Mouse (Mus musculus) ovary, postnatal 10 days (tissue): Measurements from ENCODE around the gene S100a11.
"Not testable (repeated sequence)": the region's sequence is repeated elsewhere in the genome, so short reads cannot be mapped to it uniquely, and the experiment has no call there.

Source experiments
- DNase-seq: peaks from one replicate; pipeline ENCODE4 v3.0.0; 2022; ENCODE audit warnings: low spot score

S100a11 gene

DNA sequence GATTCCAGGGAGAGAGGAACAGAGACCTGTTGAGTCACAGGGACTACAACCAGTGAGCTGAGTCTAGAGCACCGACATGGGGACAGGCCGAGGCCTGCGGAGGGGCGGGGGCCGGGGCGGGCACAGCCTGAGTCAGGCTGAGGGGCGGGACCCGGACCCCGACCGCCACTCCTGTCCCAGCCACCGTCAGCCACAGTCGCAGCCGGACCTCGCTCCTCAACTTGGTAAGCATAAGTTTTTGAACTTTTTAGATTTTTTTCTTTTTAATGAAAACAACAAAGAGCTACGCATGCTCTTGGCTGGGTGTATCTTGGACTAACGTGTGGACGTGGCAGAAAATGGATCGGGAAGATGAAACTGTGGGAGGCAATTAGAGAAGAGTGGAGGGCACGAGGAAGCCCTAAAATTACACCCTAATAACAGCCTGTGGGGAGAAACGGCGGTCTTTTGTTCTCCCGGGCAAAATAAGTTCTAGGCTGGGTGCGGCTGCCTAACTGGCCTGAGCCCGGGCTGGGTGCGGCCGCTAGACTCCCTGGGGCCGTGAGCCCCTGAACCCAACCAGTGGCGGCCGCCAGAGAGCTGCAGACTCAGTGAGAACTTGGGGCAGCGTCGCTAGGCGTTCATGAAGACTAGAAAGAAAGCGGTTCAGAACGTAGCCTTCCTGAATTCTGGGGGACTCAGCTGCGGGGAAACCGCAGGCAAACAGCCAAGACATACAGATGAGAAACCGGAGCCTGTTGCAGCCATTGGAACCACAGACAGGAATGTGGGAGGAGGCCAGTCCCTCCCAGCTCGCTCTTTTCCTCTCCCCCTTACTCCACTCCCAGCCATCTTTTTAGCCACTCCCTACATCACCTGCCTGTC, at the start of gene S100a11:
TSS of gene S100a11 (plus strand) at position 159 of the 864 bp plus-strand sequence.
- peak; percentile 42 for DNase-seq

DNA sequence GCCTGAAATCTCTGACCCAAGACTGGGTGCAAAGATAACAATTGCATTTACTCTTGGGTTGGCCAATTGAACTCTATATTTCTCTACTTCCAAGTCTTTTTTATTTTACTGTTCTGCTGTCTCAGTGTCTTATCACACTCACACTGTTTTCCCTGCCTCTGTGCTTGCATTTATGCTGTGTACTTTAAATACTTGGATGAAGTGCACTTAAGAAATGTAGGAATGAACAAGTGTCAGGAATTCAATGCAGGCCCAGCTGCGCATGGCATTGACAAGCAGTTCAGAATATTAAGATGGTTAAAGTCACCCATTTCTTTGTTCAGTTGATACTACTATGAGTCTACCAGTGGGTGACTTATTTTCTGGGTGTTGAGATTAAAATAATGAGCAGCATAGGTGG, 40.2 kb upstream of the S100a11 start:
- no peak for DNase-seq

DNA sequence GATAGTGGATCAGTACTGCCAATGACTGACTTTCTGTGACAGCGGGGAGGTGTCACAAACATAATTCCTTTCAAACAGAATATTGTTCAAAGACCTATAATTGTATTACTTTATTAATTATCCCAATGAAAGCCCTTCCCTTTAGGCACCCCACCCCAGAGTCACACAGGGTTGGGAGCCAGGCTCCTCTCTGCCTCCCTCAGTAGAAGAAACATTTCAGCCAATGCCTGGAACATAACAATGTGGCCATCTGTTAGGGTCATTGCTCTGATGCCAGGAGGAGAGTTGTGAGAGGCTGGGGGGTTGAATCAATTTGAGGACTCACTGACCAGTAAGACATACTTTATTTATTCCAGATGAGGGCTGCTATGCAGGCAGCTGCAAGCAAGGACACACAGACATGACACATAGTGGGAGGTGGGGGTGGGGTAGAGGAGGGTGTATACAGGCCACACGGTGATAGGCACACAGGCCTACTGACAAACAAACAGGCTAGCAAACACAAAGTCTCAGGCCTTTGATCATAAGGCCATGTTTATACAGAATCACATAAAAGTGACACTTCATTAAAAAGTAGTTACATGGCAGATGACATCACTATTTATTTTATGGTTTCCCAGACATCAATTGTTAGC, 38.2 kb upstream of the S100a11 start:
- DNase-seq = no peak

DNA sequence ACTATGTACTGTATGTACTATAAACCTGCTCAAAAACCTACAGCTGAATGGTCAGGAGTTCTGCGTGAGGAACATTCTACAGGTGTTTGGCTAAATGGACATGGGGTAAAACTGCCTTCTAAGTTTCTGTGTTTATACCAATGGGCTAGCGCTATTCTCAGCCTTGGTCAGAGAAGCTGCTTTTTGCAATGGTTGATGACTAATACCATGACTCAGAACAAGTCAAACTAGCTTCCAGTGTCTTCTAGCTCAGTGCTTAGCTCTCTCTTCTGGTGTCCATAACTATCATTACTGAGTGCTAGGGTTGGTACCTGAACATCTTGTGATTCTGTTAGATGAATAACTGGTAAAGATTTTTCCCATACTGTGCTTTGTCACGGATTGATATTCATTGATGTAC, 34.7 kb upstream of the S100a11 start:
- DNase-seq = no peak

DNA sequence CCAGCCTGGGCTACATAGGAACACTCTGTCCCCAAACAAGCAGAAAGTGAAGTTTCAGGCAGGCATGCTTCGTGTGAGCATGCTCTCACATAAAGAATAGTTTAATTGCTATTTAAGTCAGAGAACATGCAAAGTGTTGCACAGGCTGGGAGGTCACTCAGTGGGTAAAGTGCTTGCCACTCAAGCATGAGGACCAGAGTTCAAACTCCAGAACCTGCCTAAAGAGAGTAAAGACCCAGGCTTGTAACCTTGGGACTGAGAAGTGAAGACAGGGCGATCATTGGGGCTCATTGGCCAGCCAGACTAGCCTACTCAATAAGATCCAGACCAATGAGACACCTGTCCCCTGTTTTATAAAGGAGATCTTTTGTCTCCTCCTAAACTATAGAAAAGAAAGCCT, 31.7 kb upstream of the S100a11 start:
- no peak for DNase-seq

DNA sequence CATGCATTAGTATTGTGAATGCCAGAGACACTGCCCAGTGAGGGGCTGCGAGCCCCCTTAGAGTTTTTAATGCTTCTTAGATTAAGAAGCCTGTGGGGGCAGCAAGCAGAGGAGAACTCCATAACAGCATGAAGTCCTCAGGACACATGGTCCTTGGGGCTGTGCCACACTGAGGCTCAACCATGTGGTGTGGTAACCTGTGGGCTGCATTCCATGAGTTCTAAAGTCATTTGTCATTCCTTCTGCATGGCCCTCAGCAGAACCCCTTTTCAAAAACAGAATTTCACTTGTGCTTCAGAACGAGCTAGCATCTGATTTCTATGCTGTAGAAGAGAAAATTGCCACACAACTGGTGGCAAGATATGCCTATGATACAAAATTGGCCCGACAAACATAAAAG, 28.1 kb upstream of the S100a11 start:
- DNase-seq = no peak

DNA sequence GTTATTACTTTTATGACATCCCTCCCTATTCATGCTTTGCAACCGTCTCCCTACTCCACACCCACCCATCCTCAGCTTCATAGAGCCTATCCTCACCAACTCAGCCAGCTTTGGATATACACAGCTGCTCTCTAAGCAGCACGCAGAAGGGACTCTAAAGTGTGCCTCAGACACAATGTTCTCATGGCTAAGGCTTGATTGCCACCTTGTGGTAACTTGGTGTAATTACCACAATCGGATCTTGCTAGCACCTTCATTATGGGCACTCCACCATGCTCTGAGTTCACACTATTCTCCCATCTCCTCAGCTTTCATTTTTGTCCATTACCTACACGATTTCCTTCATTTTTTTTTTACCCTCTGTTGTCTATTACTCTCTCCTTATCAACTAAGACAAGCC, 26.3 kb upstream of the S100a11 start:
- no peak for DNase-seq

DNA sequence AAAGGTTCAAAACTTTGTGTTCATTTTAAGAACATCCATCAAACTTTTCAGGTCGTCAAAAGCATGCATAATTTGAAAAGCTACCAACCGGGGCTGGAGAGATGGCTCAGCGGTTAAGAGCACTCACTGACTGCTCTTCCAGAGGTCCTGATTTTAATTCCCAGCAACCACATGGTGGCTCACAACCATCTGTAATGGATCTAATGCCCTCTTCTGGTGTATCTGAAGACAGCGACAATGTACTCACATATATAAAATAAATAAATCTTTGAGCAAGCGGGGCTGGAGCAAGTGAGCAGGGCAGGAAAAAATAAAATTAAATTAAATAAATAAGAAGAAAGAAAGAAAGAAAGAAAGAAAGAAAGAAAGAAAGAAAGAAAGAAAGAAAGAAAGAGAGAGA, 25.5 kb upstream of the S100a11 start:
- DNase-seq = not testable (repeated sequence)

DNA sequence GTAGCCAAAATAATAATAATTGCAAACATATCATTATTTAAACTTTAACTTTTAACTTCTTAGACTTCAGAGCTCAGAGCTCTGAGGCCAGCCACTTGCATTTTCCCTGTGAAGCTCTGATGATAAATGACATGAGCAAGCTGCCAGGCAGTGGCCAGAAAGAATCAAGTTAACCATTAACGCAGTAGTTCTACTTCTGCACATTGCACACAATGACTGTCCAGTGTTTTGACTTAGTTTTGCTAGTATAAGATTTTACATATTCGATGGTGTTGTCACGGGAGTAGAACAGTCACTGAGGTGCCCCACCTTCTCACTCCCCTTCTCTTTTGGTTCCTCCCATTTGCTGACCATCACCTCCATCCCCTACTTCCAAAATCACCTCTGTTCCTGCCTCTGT, 23.2 kb upstream of the S100a11 start:
- DNase-seq = no peak

DNA sequence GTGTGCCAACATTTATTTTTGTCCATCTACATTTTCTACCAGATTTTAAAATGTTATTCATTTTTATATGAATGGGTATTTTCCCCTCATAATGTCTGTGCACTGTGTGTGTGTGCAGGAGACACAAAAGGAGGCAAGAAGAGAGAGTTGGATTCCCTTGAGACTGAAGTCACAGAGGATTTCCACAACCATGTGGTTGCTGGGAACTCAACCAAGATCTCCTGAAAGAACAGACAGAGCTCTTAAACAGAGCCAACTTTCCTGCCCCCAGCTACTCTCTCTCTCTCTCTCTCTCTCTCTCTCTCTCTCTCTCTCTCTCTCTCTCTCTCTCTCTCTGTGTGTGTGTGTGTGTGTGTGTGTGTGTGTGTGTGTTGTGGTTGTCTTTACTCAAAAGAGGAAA, 21.2 kb upstream of the S100a11 start:
- DNase-seq = no peak

DNA sequence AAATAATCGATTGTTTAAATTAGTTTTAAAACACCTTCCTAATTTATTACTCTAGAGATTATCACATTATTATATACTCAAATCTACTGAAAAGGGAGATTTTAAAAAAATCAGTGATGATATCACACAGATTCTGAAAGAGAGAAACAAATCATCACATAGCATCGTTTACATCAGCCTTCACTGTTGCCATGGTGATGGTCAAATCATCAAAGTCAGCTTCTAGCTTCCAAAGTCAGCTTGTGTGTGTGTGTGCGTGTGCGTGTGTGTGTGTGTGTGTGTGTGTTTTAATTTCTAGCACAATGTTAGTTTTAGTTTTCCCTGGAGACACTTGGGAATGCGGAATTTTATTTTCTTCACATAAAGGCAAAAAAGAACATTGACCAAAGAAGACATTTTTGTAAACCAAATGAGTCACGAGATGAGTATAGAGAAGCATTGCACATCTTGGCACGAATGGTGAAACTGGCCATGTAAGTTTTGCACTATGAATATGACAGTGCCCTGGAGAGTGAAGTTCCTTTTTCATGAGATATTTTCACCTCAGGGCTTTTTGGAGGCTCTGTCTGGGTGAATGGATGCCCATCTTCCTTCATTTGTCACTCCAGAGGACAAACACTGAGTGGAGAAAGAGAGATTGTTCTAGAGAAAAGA, 15.6 kb upstream of the S100a11 start:
- DNase-seq = no peak

DNA sequence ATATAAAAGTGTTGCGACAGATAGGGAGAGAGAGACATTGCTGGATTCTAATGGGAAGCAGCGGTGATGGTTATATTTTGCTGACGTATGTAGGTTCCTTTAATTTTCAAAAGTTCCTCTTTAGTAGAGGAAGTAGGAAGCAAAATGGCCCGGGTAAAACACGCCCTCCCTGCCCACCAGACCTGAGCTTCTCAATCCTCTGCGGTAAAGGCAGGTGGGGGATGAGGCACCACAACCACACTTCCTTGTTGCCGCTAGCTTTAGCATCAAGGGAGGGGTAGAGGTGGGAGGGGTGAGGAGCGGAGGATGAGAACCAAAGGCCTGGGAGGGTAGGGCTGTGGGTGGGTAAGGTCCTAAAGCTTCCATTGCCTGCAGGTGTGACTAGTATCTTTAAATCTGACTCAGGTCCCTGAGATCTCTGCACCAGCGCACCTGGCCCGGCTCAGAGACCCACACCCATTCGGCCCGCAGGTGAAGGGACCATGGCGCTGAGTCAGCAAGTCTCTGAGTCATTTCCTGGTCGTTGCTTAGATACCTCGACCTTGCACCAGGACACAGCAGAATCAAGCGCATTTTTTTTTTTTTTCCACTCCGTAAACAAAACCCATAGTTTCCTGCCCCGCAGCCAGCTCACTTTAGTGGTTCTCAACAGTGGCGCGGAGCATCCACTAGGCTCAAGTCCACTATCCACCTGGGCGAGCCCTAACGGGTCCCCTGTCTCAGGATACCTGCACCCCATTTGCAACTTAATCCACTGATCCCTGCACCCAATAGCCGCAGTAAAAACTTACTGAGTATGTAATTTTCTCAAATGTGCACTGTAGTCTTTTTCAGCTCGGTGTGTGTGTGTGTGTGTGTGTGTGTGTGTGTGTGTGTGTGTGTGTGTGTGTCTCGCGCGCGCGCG, 14.1 kb upstream of the S100a11 start:
- no peak for DNase-seq

DNA sequence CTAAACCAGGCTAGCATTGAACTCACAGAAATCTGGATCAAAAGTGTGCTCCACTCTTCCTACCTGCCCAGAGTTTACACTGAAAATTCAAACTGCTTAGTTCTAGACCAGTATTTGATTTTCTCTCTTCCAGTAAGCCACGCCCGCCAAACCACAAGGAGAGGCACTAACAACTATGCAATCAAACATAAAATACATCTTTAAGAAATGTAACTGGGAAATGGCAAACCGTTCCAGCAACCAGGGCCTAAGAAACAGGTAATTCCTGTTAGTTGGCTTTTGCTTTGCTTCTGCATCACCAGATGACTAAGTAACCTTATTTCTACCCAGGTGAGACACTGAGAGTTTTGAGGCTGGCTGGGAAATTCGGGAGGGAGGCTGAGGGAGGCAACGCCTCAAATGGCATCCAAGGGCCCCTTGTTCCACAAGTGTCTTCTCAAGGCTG, 13.4 kb upstream of the S100a11 start:
- no peak for DNase-seq

DNA sequence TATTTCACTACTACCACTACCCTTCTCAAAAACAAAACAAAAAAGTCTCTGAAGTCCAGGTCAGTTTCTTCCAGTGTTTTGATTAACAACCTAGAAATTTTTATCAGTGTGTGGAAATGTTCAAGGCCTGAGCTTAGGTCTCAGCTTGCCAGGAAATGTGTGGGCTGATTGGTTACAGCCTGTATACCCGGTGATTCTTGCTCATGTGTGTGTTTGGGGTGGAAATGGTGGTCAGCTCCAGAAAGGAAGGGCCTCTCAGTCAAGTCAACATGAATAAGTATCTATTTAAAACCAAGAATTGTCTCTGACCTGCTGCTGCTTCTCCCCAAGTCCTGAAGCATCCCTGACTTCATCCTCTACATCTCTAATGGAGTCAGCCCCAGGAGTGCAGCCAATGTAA, 11.0 kb upstream of the S100a11 start:
- DNase-seq = no peak

DNA sequence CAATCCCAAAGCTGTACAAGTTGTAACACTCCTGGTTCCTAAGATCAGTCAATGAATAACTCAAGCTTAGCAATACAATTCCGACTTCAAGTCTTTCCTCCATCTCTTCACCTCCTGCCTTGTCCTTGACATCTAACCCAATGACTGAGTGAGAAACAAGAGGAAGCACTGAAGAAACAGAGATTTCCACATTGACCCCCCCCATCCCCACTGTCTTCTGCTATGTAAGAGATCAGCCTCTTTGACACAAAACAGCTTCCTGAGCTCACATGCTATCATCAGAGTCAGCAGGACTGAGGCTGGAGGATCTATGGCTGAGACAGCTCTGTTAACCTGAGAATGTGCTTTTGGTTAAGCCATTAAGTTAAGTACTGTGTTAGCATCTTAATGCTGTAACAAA, 9.3 kb upstream of the S100a11 start:
- no peak for DNase-seq

DNA sequence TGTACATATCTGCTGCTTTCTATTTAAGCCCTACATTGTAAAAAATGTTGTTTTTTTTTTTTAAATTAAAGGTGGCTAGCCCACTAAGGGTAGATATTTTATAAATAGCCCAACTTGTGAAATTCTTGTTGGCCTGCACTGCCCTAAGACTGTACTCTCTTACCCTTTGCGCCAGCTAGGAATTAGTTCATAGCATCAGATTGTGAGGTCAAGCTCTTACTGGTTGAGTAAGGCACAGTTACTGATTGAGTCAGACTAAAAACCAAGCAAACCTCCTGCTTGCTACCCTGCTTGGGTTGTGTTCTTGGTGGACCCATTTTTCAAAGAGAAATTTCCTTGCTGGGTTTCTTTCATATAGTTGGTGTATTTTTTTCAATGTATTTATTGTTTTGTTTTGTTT, 8.5 kb upstream of the S100a11 start:
- no peak for DNase-seq

DNA sequence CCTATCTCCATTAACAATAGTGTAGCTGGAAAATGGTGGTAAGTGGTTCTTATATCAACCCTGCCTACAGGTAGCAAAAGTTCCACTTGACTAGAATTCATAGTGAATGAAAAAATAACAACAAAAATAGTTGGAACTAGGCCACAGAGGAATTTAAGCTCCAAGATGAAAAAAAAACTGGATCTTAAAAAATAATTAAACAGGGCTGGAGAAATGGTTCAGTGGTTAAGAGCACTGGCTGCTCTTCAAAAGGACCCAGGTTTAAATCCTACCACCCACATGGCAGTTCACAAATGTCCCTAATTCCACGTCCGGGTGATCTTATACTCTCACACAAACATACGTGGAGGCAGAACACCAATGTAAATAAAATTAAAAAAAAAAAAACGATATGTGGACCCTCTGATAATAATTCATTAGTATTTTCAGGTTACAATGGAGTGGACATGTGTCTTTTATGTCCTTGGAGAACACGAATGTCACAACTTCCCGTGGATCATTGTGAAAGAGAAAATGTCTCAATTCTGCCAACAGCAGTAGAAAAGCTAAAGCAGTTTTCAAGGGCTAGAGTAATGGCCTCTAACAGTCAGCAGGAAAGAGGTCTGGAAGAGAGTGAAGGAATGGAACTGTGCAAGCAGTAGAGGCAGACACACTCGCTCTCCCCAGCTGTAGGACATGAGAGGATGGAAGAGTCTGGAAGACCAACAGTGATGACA, 7.7 kb upstream of the S100a11 start:
- DNase-seq = no peak

DNA sequence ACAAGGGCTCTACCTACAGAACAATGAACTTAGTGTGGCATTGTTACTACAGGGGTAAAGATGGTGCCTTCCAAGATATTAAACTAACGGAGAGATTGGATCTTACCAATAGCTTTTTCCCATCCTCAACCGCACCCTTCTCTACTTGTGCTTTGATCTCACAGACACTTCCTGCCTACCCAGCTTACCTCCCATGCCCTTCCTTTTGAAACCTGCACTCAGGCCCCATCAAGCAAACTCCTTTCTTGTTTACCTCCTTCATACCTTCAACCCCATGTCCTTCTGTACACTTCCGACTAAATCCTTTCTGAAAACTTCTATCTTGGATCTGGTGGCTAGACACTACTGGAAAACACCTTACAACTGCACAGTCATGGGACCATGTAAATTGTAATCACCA, 5.7 kb upstream of the S100a11 start:
- no peak for DNase-seq

DNA sequence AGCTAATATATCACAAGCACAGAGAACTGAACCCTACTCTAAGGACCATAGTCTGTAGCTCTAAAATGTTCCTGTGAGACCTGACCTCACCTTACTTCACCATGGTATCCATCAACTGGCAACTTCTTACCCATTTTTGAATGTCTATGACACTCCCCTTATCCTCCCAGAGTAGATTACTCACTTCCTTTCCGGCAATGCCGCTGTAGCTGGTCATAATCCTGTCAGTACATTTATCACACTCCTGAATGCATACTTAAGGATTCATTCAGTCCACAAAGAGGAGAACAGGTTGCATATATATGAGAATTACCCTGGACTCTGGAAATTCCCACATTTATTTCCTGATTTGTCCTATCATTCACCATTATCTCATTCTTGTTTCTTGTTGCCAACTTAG, 2.9 kb upstream of the S100a11 start:
- no peak for DNase-seq

DNA sequence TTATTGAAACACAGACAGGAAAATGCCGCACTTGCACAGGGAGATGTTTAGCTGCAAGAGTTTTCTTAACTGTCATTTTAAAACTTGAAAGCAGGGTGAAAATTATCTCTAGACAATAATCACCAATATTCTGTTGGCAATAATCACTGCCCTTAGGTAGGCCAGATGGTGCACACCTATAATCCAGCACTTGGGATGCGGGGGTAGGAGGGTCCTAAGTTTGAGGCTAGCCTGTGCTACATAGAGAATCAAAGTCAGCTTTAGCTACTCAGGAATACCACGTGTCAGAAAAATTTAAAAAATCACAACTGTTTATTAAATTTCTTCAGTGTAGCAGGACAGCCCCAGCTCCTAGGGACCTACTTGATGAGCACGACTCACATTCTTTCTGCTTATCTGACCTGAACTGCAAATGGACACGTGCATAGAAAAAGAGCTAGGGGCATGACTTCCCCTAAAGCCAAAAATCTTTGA, 395 bp upstream of the S100a11 start:
- no peak for DNase-seq

DNA sequence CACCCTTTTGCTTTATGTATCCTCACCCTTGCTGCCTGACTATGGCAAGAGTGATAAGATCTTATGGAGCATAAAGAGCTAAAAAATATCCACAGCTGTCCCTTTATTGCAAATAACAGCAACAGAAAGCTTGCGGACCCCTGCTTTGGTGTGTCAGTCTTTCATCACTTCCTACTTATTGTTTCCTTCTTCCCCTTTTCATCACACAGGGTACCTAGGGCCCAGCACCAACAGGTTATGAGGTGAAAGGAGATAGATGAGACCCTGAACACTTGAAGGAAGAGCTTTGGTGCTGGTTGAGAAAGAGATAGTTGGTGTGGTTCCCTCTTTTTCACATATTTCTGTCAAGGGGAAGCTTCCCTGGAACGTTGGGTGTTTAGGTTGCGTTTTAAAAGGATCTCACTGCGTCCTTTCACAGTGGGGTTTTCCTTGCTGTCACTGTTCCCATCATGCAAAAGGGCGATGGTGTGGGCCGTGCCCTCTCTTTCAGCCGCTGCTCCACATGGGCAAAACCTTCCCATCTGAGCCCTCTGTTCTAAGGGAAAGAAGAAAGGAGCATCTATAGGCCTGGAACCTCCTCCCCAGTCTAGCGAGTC, 1.3 kb downstream of the S100a11 start:
- DNase-seq = no peak
